Mouse (Mus musculus) neural tube, embryonic 13.5 days (tissue): ENCODE measurements around the gene Gm29735. TPM values are rescaled to one million over a fixed set of nuclear protein-coding genes. Genes with fewer than 3 reads are reported as not detected.
"Not testable (repeated sequence)": the region's sequence is repeated elsewhere in the genome, so short reads cannot be mapped to it uniquely, and the experiment has no call there.

Experiments
- ATAC-seq: fragments of 200-750 bp; cut with Nextera tagmentation; 2 replicates; pipeline ENCODE4 v1.8.0; 2017; ENCODE audit warnings: low read depth, mild to moderate bottlenecking, moderate TSS enrichment, moderate library complexity
- H3K27ac ChIP-seq: fragments of 300-500 bp; sonication (generic); replicated peaks from 2 replicates; pipeline ENCODE4 v1.5.1; 2015; ENCODE audit warnings: moderate library complexity, mild to moderate bottlenecking, inconsistent platforms
- H3K27me3 ChIP-seq: fragments of 300-500 bp; sonication (generic); 2 replicates; pipeline ENCODE4 v1.6.1; 2015; ENCODE audit warnings: mild to moderate bottlenecking, inconsistent platforms
- H3K36me3 ChIP-seq: fragments of 300-500 bp; sonication (generic); 2 replicates; pipeline ENCODE4 v1.6.1; 2015; ENCODE audit warnings: mild to moderate bottlenecking, inconsistent platforms
- H3K4me1 ChIP-seq: fragments of 300-500 bp; sonication (generic); replicated peaks from 2 replicates; pipeline ENCODE4 v1.6.1; 2015; ENCODE audit warnings: inconsistent platforms
- H3K4me2 ChIP-seq: fragments of 300-500 bp; sonication (generic); 2 replicates; pipeline ENCODE4 v1.6.1; 2015; ENCODE audit warnings: inconsistent platforms, mild to moderate bottlenecking, moderate library complexity
- H3K4me3 ChIP-seq: fragments of 300-500 bp; sonication (generic); 2 replicates; pipeline ENCODE4 v1.5.1; 2015; ENCODE audit warnings: mild to moderate bottlenecking, inconsistent platforms
- H3K9ac ChIP-seq: fragments of 300-500 bp; sonication (generic); 2 replicates; pipeline ENCODE4 v1.6.1; 2015; ENCODE audit warnings: moderate library complexity, mild to moderate bottlenecking, inconsistent platforms
- H3K9me3 ChIP-seq: fragments of 300-500 bp; sonication (generic); 2 replicates; pipeline ENCODE4 v1.6.1; 2016; ENCODE audit warnings: inconsistent platforms
- WGBS: fragments of 180-500 bp; shearing (Covaris S2); methylation state at CpG from one replicate; pipeline ENCODE4 v1.1.7; 2015; 5-methylcytosine and 5-hydroxymethylcytosine counted together
- polyA plus RNA-seq: library from polyadenylated mRNA; unstranded; fragments of >200 nt; fragmentation: Nextera tagmentation; extraction: Ambion mirVana; gene quantifications from 2 replicates; pipeline ENCODE4 v1.2.1, GENCODE M21; 2015

Gene Gm29735
- polyA plus RNA-seq: not detected in 2 replicates

DNA sequence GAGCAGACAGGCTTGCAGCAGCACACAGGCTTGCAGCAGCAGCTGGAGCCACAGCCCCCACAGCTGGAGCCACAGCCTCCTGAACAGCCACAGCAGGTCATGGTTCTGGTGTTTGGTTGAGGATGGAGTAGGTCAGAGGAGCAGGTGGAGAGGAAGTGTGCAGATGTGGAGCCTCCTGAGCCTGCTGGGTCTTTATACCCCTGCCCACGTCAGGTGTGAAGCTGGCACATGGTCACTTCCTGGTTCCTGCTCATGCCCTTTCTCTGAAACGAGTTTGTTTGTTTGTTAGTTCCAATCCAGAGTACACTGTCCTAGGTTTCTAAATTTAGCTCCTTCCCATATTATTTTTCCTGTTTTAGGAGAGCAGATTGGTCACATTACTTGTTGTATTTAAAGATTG lies at the start of gene Gm29735:
Gene Gm29735, minus strand, starts transcription at position 101 of the 400 bp plus-strand sequence.
- not testable (repeated sequence) for H3K27ac ChIP-seq, H3K9ac ChIP-seq, H3K4me1 ChIP-seq, H3K9me3 ChIP-seq, ATAC-seq, H3K36me3 ChIP-seq, H3K4me2 ChIP-seq, H3K27me3 ChIP-seq, H3K4me3 ChIP-seq
- WGBS: 49% methylated on average over 2 of the region's 2 CpGs

DNA sequence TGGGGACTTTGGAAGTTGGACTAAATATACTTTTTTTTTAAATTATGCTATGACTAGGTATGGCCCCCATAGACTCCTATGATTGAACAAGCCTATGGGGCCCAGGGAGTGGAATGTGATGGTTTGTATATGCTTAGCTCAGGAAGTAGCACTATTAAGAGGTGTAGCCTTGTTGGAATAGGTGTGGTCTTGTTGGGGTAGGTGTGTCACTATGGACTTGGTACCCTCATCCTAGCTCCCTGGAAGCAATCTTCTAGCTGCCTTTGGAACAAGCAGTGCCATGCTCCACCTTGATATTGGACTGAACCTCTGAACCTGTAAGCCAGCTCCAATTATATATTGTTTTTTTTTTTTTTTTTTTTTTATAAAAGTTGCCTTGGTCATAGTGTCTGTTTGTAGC lies 48.6 kb upstream of the Gm29735 start:
- no peak for ATAC-seq
- H3K4me3 ChIP-seq: no peak overlapping the region
- H3K27ac ChIP-seq: no peak overlapping the region
- H3K9ac ChIP-seq: no peak overlapping the region
- no peaks in the 10 kb centered on the region for H3K27me3 ChIP-seq
- no peaks in the 10 kb centered on the region for H3K9me3 ChIP-seq
- no peak overlapping the region for H3K4me2 ChIP-seq
- no peaks in the 10 kb centered on the region for H3K4me1 ChIP-seq
- no peaks in the 10 kb centered on the region for H3K36me3 ChIP-seq

DNA sequence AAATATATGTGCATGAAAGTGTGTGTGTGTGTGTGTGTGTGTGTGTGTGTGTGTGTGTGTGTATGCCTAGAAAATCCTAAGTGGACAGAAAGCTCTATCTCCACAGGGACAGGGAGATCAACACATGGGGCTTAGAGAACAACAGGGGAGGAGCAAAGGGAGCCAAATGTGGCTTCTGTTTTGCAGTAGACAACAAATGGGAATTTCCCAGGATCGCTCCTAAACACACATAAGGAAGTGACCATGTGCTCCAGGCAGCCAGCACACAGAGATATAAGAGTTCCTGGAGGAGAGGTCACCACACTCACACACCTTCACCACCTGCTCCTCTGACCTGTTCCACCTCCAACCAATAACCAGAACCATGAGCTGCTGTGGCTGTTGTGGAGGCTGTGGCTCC lies 44.2 kb upstream of the Gm29735 start, which contains the start of gene Krtap5-3:
Gene Krtap5-3, plus strand, starts transcription at position 301 of the 400 bp plus-strand sequence.
- Histone ChIP-seq H3K27me3 (no peaks in the 10 kb centered on the region), H3K4me1 (no peaks in the 10 kb centered on the region), H3K4me3 (no peak within 1 kb of the TSS), H3K9ac (no peak within 1 kb of the TSS), H3K4me2 (no peak within 1 kb of the TSS), H3K27ac (no peak within 1 kb of the TSS), H3K9me3 (no peaks in the 10 kb centered on the region), H3K36me3 (no peaks in the 10 kb centered on the region)
- ATAC-seq: no peak
- 63% methylated on average over 1 of the region's 1 CpGs for WGBS

DNA sequence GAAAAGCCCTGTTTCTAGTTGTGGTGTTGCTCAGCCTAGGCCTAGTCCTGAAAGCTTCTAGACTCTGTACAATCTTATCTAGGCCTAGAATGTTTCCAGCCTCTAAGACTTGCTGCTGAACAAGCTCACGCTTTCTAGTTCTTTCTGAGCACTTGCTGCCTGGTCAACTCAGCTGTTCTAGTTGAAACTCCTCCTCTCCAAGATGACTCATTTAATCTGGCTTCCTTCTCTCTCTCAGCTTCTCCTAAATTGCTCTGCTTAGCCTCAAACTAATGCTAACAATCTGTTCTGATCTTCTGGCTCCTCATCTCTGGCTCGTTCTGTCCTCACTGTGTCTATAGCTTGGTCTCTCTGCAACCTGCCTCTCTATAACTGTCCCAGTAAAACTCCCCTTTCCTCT lies 41.8 kb upstream of the Gm29735 start:
- Histone ChIP-seq H3K4me1 (no peaks in the 10 kb centered on the region), H3K9ac (no peak overlapping the region), H3K36me3 (no peaks in the 10 kb centered on the region), H3K9me3 (no peaks in the 10 kb centered on the region), H3K27ac (no peak overlapping the region), H3K4me2 (no peak overlapping the region), H3K27me3 (no peaks in the 10 kb centered on the region), H3K4me3 (no peak overlapping the region)
- ATAC-seq: no peak
- 89% methylated on average over 2 of the region's 2 CpGs for WGBS

DNA sequence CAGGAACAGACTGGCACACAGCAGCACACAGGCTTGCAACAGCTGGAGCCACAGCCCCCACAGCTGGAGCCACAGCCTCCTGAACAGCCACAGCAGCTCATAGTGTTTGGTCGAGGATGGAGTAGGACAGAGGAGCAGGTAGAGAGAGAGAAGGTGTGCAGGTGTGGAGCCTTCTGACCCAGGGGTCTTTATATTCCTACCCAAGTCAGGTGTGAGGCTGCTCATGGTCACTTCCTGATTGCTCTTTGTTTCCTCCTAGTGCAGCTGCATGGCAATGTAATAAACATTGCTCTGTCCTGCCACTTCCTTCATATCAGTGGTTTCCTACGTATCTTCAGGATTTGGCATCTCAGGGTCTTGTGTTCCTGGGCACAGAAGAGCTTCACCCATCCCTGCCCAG lies 33.4 kb upstream of the Gm29735 start, which contains the start of gene Gm10153:
Gene Gm10153, minus strand, starts transcription at position 101 of the 400 bp plus-strand sequence.
- WGBS: 50% methylated on average over 2 of the region's 2 CpGs
- ATAC-seq: no peak
- no peaks in the 10 kb centered on the region for H3K4me1 ChIP-seq

DNA sequence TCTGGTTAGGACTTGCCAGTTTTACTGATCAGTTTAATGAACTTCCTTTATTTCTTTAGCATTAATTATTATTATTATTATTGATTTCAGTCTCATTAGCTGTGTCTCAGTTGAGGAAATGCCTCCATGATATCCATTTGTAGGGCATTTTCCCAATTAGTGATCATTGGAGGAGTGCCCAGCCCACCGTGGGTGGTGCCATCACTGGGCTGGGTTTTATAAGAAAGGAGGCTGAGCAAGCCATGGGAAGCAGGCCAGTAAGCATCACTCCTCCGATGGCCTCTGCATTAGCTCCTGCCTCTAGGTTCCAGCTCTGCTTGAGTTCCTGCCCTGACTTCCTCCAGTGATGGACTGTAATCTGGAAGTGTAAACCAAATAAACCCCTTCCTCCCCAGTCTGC lies 31.2 kb upstream of the Gm29735 start:
- no peaks in the 10 kb centered on the region for H3K9me3 ChIP-seq
- no peak overlapping the region for H3K27ac ChIP-seq
- ATAC-seq: no peak

More for the DNA sequence above, 33.4 kb upstream of the Gm29735 start, which contains the start of gene Gm10153:
- H3K9ac ChIP-seq: no peak within 1 kb of the TSS
- no peaks in the 10 kb centered on the region; the same call in 1 of the 2 replicates for H3K27me3 ChIP-seq
- no peak within 1 kb of the TSS for H3K4me2 ChIP-seq
- H3K9me3 ChIP-seq: no peaks in the 10 kb centered on the region
- H3K36me3 ChIP-seq: no peaks in the 10 kb centered on the region
- no peak within 1 kb of the TSS for H3K4me3 ChIP-seq
- H3K27ac ChIP-seq: no peak within 1 kb of the TSS

DNA sequence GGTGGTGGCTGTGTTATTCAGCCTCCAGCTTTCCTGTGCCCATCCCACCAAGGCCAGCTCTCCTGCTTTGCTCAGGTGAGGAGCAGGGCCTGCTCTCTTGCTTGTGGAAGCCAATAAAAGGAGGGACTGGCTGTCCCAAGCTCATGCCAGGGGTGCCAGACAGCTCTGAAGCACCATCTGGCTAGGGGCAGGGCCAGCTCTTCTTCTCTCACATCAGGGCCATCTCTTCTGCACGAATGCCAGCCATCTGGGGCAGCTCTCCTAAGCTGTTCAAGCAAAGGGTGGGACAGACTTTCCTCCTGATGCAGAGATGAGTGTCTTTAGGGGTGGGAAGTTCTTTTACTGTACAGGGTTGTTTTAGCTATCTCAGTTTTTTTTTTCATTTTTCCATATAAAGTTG lies 24.1 kb upstream of the Gm29735 start:
- H3K27me3 ChIP-seq: no peaks in the 10 kb centered on the region
- H3K9me3 ChIP-seq: no peaks in the 10 kb centered on the region
- no peak for ATAC-seq
- no peaks in the 10 kb centered on the region for H3K4me1 ChIP-seq
- WGBS: 57% methylated on average over 1 of the region's 1 CpGs
- H3K9ac ChIP-seq: no peak overlapping the region
- no peak overlapping the region for H3K4me3 ChIP-seq
- H3K27ac ChIP-seq: no peak overlapping the region
- H3K36me3 ChIP-seq: no peaks in the 10 kb centered on the region
- H3K4me2 ChIP-seq: no peak overlapping the region

More for the DNA sequence above, 31.2 kb upstream of the Gm29735 start:
- Histone ChIP-seq H3K4me3 (no peak overlapping the region), H3K27me3 (no peaks in the 10 kb centered on the region; the same call in 1 of the 2 replicates), H3K4me2 (no peak overlapping the region), H3K36me3 (no peaks in the 10 kb centered on the region), H3K9ac (no peak overlapping the region), H3K4me1 (no peaks in the 10 kb centered on the region)
- 76% methylated on average over 2 of the region's 2 CpGs for WGBS

DNA sequence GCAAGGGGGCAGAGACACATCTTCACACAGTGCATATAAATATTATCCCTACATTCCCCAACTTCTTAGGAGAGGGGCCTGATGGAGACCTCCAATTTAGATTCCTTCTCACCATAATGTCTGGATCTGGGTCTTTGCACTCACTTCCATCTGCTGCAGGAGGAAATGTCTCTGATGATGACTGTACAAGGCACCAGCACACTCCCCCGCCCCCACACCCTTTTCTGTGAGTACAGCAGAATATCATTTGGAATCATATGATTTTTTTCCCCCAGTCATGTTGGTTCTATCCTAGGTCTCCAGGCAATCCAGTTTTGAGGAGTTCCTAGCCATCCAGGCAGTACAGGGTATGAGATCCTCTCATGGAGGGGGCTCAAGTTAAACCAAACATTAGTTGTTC lies 21.8 kb upstream of the Gm29735 start:
- Histone ChIP-seq H3K9me3 (no peaks in the 10 kb centered on the region), H3K27me3 (no peaks in the 10 kb centered on the region), H3K36me3 (no peaks in the 10 kb centered on the region), H3K4me3 (no peak overlapping the region), H3K4me2 (no peak overlapping the region), H3K9ac (no peak overlapping the region), H3K27ac (no peak overlapping the region), H3K4me1 (no peaks in the 10 kb centered on the region)
- no peak for ATAC-seq
- WGBS: 82% methylated on average over 1 of the region's 1 CpGs

DNA sequence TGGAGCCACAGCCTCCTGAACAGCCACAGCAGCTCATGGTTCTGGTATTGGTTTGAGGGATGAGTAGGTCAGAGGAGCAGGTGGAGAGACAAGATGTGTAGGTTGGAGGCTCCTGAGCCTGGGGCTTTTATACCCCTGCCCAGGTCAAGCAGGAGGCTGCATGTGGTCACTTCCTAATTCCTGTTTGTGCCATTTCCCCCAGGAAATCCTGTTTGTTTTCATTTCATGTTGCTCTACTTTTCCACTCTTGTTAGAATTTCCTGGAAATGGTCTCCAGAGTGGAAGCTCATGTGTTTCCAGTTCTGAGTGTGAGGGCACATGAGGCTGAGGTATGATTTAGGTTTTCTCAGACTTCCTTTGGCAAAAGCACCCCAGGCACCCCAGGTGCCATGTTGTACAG lies 19.0 kb upstream of the Gm29735 start, which contains the start of gene Krtap5-2:
Gene Krtap5-2, minus strand, starts transcription at position 101 of the 400 bp plus-strand sequence.
- not testable (repeated sequence) for H3K27me3 ChIP-seq, H3K9me3 ChIP-seq, H3K4me1 ChIP-seq, H3K4me3 ChIP-seq, ATAC-seq, H3K9ac ChIP-seq, H3K4me2 ChIP-seq, H3K27ac ChIP-seq, H3K36me3 ChIP-seq

DNA sequence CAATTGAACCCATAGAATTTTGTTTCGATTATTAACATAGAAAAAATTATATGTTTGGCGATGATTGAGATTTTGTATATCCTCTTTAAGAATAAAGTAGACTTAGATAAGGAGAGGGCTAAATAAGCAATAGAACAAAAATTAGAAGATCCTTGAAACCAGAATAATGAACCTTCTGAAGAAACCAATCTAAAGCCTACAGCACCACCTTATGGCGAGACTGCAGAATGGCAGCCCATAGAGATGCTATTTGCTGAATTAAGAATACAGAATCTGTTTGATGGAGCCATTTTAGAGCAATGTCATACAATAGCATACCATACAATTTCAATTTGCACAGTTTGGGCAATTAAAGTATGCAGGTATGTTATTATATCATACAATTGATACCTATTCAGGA lies 12.9 kb upstream of the Gm29735 start:
- Histone ChIP-seq H3K4me2 (no peak overlapping the region), H3K9me3 (no peaks in the 10 kb centered on the region), H3K9ac (no peak overlapping the region), H3K4me3 (no peak overlapping the region), H3K27me3 (no peaks in the 10 kb centered on the region), H3K27ac (no peak overlapping the region), H3K36me3 (no peaks in the 10 kb centered on the region), H3K4me1 (no peaks in the 10 kb centered on the region)
- WGBS: 47% methylated on average over 3 of the region's 3 CpGs
- ATAC-seq: no peak

DNA sequence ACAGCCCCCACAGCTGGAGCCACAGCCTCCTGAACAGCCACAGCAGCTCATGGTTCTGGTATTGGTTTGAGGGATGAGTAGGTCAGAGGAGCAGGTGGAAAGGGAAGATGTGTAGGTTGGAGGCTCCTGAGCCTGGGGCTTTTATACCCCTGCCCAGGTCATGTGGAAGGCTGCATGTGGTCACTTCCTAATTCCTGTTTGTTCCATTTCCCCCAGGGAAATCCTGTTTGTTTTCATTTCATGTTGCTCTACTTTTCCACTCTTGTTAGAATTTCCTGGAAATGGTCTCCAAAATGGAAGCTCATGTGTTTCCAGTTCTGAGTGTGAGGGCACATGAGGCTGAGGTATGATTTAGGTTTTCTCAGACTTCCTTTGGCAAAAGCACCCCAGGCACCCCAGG lies 8.7 kb upstream of the Gm29735 start, which contains the start of gene Gm4553:
Gene Gm4553, minus strand, starts transcription at position 101 of the 400 bp plus-strand sequence.
- H3K9me3 ChIP-seq, H3K9ac ChIP-seq, H3K4me2 ChIP-seq, H3K4me3 ChIP-seq, H3K27ac ChIP-seq, H3K36me3 ChIP-seq, H3K27me3 ChIP-seq, H3K4me1 ChIP-seq, ATAC-seq: not testable (repeated sequence)

DNA sequence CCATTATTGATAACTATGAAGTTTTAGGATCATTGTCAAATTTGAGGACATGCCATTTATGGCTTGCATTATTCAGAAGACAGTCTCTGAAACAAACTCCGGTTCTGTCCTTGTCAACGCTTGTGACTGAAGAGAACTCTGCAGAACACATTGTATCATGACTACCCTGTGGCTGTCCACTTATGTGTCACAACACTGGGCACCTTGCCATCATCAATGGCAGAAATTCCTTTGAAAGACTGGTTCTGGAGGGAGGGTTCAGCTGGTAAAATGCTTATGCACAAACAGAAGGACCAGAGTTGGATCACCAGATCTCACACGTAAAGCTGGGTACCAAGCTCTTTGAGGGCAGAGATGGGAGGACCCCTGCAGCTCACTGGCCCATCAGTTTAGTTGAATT lies 2.5 kb upstream of the Gm29735 start:
- no peak for ATAC-seq
- Histone ChIP-seq H3K9ac (no peak overlapping the region), H3K4me1 (no peaks in the 10 kb centered on the region), H3K27me3 (no peaks in the 10 kb centered on the region), H3K9me3 (no peaks in the 10 kb centered on the region), H3K27ac (no peak overlapping the region), H3K4me2 (no peak overlapping the region), H3K4me3 (no peak overlapping the region), H3K36me3 (no peaks in the 10 kb centered on the region)
- WGBS: 93% methylated on average over 3 of the region's 3 CpGs

DNA sequence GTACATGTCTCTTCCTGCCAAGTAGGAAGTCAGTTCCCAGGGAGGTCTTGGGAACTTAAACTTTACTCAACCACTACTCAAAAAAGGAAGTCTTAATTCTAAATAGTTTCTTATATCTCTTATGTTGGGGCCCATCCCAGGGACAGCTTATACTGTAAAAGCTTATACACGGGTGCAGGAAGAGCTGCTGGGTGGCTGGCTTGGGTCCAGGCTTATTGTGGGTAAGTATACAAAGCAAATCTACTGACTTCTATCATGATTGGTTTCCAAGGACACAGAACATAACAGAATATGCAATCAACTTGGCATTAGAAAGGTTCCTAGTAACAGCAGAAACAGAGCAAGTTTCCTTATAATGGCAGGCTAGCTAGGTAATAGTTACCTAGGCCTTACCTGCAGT lies 1.6 kb downstream of the Gm29735 start:
- WGBS: 77% methylated on average over 1 of the region's 1 CpGs
- ATAC-seq: no peak
- H3K36me3 ChIP-seq: no peaks in the 10 kb centered on the region
- H3K4me2 ChIP-seq: no peak overlapping the region
- no peaks in the 10 kb centered on the region for H3K9me3 ChIP-seq
- H3K4me1 ChIP-seq: no peaks in the 10 kb centered on the region
- no peak overlapping the region for H3K9ac ChIP-seq
- H3K27me3 ChIP-seq: no peaks in the 10 kb centered on the region
- no peak overlapping the region for H3K4me3 ChIP-seq
- no peak overlapping the region for H3K27ac ChIP-seq
